Comparison of ENCODE assay signal across 7 mouse cellular contexts in the genomic region with DNA sequence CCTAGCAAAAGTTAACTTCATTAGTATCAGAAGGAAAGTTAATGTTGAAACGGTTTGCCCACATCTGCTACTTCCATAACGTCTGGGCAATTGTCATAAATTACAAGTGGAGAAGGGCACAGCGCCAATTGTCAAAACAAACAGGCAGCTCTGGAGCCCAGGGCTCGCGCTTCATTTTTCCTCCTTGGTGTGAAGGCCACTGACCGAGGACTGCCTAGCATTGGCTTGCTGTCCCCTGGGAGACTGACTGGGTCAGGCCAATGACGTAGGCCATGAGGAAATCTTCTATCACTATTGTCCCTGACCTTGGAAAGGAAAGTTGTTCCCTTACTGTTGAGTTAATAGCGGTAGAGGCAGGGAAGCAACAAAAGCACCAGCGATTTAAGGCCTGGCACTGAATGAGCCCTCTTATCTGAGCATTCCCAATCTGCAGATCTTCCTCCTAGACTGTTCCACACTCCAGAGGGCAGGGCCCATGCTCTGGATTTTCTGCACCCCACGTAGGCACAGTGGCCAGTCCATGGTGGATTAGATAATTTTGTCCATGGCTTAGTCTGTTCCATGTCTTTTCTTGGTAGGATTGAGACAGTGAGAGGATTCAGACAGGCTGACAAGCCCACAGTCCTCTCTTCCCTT. TPM values are rescaled to one million over a fixed set of nuclear protein-coding genes. Genes with fewer than 3 reads are reported as not detected.
DNase-seq lines count a peak whose midpoint lies in the region; ATAC-seq lines count a peak whose summit lies in the region.

No protein-coding gene starts in this region.

- no peaks in the 10 kb centered on the region for H3K4me1 ChIP-seq in midbrain, embryonic 13.5 days (replicated peaks)

- H3K4me2 ChIP-seq in midbrain, embryonic 13.5 days (replicated peaks): no peak overlapping the region

- no peak overlapping the region for H3K4me3 ChIP-seq in midbrain, embryonic 13.5 days (replicated peaks)

- peak; percentile 84 to 89 for DNase-seq in adrenal gland, postnatal 36 days
- peak; percentile 67 for DNase-seq in gastrocnemius, postnatal 25 days
- DNase-seq in kidney, adult 18-20 months: peak; percentile 28
- DNase-seq in lung, postnatal 25 days (ENCODE audit: low spot score): peak; percentile 80
- DNase-seq in frontal cortex, postnatal 10 days (ENCODE audit: low spot score in 2 of 2): no peak

- no peaks in the 10 kb centered on the region for H3K9me3 ChIP-seq in midbrain, embryonic 13.5 days

- WGBS in midbrain, embryonic 13.5 days: 83% methylated on average over 10 of the region's 10 CpGs

- no peak overlapping the region for H3K9ac ChIP-seq in midbrain, embryonic 13.5 days (replicated peaks)

- H3K27ac ChIP-seq in midbrain, embryonic 13.5 days: no peak overlapping the region

- no peaks in the 10 kb centered on the region for H3K27me3 ChIP-seq in midbrain, embryonic 13.5 days

- no peaks in the 10 kb centered on the region for H3K36me3 ChIP-seq in midbrain, embryonic 13.5 days

- no peak for ATAC-seq in megakaryocyte-erythroid progenitor cell, adult 5-6 weeks (replicated peaks; ENCODE audit: low FRiP score, low TSS enrichment, poor library complexity, severe bottlenecking)
- ATAC-seq in midbrain, embryonic 13.5 days: no peak

RNA-seq across cellular contexts. Expression of a gene that starts 35.0 kb away (rescaled TPM):
- total RNA-seq in adrenal gland, postnatal 36 days (2021): 1 to 10 TPM; 1.1 to 5.6 TPM
- total RNA-seq in gastrocnemius, postnatal 25 days (2021): 1 to 10 TPM in 1 of 2 experiments, under 1 TPM in 1; 0.54 to 2.7 TPM
- 0.39 and 0.72 TPM in 2 replicates for total RNA-seq in megakaryocyte-erythroid progenitor cell, adult 5-6 weeks (2014; fragmentation: Nextera tagmentation)
- total RNA-seq in megakaryocyte-erythroid progenitor cell, adult 5-6 weeks (2017): 0.61 and 1.3 TPM in 2 replicates
- polyA plus RNA-seq in midbrain, embryonic 13.5 days (2015; fragmentation: Nextera tagmentation; extraction: Ambion mirVana): 1.6 and 2.3 TPM in 2 replicates

Comparison
In these comparisons a context has a peak if more than half of its experiments do, and no peak if none do; other contexts are left out.
1. DNase-seq: peak in adrenal gland, postnatal 36 days (2 of 2), gastrocnemius, postnatal 25 days (single experiment), kidney, adult 18-20 months (single experiment) and lung, postnatal 25 days (single experiment); none in frontal cortex, postnatal 10 days (0 of 2).